Mouse (Mus musculus): ENCODE data around the gene Cul7. TPM values are rescaled to one million over a fixed set of nuclear protein-coding genes. Genes with fewer than 3 reads are reported as not detected.
A peak's percentile ranks its signal among the peaks of the same experiment; 100 is the strongest.

Cul7 gene
- polyA plus RNA-seq, 1 experiment from 2014 or later, result 16.0 TPM

DNA sequence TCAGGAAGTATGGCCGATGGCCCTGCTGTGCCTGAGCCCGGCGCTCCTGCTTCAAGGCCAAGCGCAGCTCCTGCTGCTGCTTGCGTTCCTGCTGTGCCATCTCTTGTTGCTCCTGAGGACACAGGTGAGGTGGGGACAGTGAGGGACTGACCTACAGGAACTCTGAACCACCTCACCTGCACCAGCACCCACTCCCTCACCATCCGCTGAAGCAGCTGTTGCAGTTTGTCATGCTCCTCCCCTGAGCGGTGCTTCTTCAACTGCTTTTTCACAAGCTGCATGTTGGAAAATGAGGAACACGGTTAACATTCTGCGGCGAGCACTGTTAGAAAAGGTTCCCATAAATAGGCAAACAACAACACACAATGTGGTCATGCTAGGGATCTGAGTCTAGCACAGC lies 19.8 kb downstream of the Cul7 start:
- no peak for DNase-seq (ENCODE audit: low spot score)

DNA sequence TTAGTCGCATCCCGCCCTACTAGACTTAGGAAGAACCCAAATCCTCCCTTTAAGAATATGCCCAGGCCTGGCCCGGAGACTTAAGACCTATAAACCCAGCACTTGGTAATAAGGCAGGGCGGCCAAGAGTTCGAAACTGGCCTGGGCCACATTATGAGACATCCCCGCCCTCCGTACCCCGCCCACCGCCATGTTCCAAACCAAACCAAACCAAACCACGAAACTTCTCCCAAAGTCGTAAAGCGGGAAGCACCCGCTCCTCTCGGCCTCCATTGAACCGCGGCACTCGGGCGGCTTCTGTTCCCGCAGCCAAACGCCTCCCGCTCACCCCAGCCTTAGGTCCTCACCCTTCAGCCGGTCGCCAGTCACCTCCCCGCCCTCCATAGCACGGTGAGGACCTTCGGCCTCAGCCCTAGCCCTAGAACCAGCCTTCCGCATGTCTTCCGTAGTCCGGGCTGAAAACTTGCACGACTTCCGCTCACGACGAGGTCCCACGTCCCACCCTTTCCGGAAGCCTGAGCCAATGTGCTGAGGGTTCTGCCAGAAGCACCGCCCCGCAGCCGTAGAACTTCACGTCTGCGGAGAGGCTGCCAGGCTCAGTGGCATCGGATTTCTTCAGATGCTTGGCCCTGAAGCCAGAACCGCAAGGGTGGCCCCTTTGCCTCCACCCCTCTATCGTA lies 23.9 kb downstream of the Cul7 start, which contains the start of gene Rrp36:
Rrp36 (minus strand) TSS at position 503 of the 680 bp plus-strand sequence.
- peak; percentile 92 for DNase-seq (ENCODE audit: low spot score)

DNA sequence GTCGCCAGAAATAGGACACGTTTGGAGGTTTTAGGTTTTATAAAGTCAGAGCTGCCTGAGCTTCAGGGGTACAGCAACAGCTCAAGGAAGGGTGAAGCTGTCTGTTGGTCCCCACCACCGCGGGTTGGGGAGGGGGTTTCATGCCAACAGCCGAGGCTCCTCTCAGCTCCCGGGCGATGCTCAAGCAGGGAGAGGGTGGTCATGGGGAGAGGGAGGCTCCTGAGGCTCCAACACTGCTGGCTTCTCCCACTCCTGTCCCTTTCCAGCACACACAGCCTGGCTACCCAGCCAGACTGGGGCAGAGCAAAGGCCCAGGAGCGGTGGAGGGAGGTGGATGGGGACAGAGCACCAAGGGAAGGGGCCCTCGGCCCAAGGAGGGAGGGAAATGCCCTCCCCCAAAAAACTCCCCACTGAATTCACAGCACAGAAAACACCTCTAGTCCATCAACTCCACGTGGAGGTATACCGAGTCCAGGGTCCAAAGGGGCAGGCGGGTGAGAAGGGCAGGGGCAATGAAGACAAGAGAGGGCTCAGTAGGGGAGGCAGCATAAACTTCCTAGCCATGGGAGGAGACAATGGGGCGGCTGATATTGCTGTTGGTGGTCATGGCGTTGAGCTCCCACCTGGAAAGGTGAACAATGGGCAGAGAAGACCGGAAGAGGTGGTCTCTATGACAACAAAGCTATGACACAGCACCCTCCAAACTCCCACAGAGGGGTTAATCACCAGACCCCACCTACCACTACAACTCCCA lies 24.6 kb downstream of the Cul7 start:
- no peak for DNase-seq (ENCODE audit: low spot score)

DNA sequence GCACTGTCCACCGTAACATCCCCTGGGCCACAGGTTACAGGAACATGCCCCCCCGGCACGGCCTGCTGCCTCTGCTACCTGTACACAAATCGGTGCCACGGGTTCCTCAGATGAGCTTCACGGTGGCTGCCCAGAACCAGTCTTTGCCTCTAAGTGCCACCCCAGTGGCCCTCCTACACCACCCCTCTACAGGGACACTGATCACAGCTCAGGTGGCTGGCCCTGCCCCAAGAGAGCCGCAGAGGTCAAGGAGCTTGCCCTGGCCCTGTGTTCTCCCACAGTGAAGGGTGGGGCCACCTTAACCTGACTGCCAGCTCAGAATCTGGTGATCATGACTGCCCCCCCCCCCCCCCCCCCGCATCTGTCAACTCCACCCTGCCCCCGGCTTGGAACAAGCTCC lies 28.3 kb downstream of the Cul7 start, which contains the start of gene Mea1:
Mea1 (plus strand) TSS at position 378 of the 400 bp plus-strand sequence.
- no peak for DNase-seq (ENCODE audit: low spot score)

DNA sequence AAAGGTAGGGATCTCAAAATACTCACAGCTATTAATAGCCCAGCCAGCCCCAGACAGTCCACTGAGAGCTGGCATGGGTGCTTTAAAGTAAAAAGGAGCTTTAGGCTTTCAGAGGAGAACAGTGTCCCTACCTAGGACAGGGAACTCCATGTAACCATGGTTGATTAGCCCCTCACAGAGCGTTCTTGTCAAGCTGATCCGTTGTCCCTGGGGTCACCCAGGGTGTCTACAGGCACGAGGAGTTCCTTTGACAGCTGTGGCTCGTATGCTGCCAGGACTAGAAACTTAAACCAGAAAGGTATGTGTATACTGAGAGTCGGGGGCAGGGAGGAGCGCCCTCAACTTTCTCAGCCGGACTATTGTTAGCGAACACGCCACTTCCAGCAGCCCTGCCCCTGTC lies 28.8 kb downstream of the Cul7 start:
- no peak for DNase-seq (ENCODE audit: low spot score)

DNA sequence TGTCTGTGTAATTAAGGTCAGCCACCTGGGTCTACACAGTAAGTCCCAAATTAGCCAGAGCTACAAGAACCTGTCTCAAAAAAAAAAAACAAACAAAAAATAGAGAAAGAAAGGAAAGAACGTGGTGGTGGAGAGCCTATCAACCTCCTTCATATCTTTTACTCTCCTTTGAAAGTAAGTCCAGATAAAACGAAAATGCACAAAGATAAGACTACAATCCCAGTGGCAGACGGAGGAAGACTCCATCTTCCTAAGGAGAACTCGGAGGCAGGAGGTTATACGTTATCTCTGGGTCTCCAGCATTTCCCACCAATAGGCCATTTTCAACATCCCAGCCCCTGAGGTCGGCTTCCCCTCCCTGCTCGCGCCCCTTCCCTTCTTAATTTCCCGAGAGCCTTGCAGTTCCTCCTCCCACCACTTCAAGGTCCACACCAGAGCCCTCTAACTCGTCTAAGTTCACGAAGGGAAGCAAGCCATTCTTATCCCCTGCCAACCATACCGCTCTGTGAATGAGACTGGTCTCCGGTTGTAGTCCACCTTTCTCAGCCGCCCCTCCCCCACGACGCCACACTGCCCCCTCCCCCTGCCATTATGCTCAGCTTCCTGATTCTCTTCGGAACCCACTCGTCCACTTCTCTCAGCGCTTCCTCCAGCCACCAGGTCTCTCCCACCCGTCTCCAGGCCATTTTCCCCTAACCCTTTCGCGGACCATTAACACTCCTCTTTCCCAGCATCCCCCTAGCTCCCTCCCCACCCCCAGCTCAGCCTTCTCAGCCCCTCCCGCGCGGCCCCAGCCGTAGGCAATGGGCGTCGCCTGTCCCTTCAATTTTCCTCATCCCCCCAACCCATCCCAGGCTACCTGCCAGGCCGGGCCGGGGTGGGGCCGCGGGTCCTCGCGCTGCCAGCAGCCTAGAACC lies 30.0 kb downstream of the Cul7 start:
- DNase-seq (ENCODE audit: low spot score), result peak; percentile 53

DNA sequence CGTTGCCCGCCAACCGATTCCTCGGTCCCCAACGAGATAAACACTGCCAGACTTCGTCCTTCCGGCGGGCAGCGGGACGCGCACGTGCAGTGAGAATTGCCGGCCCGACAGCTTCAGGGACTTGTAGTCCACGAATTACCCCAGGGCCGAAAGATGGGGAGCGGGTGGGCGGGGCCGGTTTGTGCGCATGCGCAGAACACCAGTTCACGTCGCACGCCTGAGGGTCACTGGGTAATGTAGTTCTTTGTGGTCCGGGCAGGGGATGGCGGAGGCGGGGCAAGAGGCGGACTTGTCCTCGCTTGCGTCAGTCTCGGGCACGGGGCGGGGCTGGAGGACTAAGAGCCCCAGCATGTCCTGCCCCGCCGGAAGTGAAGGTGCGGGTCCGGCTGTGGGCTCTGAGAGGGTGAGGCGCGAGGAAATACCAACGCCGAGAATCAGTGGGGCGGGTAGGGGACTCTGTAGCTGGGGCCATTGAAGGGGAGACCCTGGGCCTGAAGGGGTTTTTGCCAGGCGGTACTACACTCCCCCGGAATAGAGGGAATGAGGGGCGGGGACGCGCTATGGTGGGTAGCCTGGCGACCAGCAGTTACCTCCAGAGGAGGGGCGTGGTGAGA lies 30.7 kb downstream of the Cul7 start, which contains the start of gene Klhdc3:
Klhdc3 (minus strand) TSS at position 155 of the 614 bp plus-strand sequence.
- DNase-seq (ENCODE audit: low spot score), result peak; percentile 99

DNA sequence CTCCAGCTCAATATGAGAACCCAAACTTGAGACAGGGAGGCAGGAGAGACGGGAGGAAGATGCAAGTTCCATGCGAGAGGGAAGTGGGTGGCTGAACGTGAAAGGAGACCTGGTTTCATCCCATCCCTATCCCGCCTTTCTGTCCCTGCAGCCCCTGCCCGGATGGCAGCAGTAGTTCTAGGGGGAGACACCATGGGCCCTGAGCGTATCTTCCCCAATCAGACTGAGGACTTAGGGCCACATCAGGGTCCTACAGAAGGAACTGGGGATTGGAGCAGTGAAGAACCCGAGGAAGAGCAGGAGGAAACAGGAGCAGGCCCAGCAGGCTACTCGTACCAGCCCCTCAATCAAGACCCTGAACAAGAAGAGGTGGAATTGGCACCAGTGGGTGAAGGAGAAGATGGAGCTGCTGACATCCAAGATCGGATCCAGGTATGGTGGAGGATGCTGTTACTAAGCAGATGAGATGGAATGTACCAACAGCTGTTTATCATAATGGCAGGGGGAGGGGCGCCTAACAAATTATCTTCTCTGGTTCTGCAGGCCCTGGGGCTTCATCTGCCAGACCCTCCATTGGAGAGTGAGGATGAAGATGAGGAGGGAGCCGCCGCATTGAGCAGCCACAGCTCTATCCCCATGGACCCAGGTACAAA lies 31.5 kb downstream of the Cul7 start:
- no peak for DNase-seq (ENCODE audit: low spot score)

DNA sequence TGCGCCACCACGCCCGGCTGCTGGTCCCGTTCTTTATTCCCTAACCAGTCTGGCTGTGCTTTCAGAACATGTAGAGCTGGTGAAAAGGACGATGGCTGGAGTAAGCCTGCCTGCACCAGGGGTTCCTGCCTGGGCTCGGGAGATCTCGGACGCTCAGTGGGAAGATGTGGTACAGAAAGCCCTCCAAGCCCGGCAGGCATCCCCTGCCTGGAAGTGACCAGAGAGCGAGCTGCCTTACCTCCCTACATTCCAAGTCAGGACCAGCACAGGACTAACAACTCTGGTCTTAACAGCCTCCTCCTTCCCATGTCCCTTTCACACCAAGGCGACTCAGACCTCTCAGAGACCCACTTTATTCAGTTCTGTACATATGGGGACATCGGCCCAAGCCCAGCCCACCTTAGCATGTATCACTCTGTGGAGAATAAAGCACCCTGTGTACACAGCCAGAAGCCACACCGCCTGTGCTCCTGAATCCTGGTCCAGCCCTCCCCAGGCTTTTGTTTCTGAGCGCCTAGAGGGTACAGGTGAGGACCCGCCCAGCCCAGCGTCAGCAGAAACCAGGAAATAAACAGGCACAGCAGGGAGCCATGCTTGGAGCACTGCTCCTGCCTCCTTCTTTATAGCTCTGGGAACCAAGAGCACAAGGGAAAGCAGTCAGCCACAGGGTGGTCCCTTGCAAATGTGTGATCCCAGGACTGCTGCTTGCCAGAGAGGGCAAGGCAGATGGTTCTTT lies 32.7 kb downstream of the Cul7 start:
- DNase-seq (ENCODE audit: low spot score), result no peak

DNA sequence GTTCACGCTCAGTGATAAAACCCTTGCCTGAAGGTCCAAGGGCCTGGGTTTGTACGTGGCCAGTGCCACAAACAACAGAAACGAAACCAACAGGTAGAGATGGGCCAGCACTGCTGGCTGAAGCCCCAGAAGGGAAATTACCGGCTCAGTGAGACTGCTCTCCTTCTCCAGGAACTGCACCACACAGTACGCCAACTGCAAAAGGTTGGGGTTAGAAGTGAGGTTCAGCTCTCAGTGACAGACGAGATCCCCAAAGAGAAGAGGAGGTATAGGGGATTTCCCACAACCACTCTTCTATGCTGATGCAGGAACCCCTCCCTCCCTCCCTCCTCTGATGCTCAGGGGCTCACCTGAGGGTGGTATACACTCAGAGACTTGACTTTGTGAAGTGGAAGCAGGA lies 35.8 kb downstream of the Cul7 start:
- no peak for DNase-seq (ENCODE audit: low spot score)

DNA sequence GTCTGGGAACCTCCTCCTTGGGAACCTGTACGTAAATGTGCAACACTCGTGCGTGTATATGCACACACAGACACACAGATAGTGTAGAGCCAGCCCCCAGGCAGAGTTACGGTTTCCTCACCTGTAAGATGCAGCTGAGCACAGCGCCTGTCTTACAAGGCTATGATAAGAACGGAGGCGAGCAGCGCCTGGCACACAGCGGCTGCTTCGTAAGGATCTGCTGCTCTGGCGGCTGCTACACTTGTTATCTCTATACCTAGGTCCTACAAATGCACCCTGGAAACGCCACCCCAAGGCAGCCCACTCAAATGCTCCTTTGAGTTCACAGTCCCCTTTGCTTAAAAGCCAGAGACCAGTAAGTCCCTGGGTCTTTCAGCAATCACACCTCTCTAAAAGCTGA lies 40.5 kb downstream of the Cul7 start:
- no peak for DNase-seq (ENCODE audit: low spot score)

DNA sequence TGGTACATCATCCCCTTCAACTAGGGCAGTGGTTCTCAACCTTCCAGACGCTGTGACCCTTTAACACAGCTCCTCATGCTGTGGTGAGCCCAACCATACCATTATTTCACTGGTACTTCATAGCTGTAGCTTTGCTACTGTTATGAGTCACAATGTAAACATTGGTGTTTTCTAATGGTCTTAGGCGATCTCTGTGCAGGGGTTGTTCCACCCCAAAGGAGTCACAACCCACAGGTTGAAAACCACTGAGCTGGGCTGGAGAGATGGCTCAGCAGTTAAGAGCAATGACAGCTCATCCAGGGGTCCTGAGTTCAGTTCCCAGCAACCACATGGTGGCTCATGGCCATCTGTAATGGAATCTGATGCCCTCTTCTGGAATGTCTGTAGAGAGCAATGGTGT lies 41.3 kb downstream of the Cul7 start:
- no peak for DNase-seq (ENCODE audit: low spot score)

DNA sequence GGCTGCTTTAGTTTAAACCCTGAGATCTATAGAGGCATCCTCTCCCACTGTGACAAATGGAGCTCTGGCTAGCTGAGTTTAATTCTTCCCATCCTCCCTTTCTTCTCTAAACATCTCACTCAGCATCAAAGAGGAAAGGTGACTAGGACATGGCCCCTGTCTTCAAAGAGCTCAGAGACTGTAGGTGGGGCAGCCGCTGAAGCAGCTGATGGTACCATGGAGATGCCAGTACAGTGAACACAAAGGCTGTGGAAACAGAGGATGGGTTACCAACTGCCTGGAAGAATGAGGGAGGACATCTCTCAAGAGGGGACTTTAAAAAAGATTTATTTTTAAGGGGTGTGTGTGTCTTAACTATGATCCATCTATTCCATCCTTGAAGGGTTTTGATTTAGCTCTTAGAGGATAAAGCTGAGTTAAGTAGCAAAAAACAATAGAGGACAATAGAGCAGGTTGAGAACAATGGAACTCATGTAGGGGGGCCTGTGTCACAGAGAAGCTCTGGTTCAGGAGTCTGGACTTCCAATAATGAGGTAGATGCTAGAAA lies 44.5 kb downstream of the Cul7 start:
- DNase-seq (ENCODE audit: low spot score), result no peak

DNA sequence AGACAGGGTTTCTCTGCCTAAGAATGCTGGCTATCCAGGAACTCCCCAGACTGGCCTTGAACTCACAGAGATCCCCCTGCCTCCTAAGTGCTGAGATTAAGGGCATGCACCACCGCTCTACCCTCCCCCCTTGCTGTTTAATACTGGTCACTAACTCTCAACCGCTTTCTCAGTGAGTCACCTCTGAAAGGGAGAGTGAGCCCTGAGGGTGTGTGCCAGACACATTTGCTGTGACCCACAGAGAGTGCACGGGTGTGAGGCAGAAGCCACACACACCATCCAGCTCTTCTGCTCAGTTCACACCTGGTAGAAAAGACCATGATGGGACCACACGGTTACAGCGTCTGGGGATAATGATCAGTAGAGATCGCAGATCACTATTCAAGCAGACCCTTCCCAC lies 48.4 kb downstream of the Cul7 start:
- no peak for DNase-seq (ENCODE audit: low spot score)

DNA sequence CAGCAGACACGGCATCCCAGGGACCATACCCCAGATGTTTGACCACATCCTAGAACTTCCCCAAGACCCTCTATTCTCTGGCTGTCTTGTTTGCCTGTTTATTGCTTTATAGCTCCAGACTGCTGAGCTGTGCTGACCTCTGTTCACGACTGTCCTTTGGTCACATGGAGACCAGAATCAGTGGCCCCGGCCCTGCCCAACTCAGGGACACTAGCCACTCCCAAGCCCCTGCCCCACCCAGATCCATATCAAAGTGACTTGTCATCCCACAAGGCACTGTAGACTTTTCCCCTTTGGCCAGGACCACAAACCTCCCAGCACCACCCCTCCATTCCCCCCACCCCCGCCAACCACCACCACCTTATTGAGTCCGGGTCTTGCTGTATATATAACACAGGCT lies 49.1 kb downstream of the Cul7 start:
- no peak for DNase-seq (ENCODE audit: low spot score)

DNA sequence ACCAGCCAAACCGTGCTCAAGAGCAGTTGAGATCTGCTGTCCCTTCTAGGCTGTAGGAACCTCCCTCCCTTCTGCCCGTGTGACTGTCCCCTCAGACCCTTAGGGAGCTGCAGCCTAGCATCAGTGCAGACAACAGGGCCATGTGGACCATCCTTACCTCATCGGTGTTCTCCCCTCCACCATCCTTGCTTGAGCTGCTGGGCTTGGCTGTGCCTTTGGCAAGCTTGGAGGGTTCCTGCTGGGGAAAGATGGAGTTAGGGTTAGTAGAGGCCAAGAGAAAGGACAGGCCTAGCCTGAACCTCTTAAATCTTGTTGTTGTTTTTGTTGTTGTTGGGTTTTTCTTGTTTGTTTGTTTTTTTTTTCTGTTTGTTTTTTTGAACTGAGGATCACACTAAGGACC lies 49.8 kb downstream of the Cul7 start:
- no peak for DNase-seq (ENCODE audit: low spot score)

DNA sequence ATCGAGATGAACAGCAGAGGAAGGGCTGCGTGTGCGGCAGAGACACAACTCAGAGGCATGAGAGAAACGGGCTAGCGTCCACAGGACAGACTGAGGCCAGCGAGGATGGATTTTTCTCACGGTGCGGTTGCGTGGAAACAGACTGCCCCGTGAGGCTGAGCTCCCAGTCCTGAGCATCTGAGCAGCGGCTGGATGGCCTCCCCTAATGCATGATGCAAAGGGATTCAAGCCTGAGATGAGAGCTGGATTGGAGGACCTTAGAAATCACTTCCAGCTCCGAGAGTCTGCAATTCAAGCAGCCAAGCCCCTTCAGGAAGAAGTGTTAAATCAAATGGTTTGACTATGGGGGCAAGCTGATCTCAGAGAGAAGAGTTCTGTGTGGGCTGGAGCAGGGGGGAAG lies 51.4 kb downstream of the Cul7 start:
- no peak for DNase-seq (ENCODE audit: low spot score)

DNA sequence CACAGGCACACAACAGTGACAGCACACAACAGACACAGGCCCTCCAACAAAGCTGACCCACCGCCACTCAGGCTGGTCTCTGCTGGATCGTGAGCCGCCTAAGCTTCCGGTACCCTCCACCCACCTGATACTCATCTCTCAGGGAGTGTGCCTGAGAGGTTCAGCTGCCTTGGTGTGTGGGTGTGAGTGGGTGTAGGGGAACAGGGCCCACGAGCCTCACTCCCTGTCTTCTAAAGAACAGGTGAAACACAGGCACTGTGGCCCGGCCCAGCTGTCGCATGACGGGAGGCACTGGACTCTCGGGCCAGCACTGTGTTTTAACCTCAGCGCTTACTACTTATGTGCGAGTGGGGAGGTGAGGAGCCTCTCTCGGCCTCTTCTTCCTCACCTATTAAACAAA lies 52.0 kb downstream of the Cul7 start:
- DNase-seq (ENCODE audit: low spot score), result no peak

DNA sequence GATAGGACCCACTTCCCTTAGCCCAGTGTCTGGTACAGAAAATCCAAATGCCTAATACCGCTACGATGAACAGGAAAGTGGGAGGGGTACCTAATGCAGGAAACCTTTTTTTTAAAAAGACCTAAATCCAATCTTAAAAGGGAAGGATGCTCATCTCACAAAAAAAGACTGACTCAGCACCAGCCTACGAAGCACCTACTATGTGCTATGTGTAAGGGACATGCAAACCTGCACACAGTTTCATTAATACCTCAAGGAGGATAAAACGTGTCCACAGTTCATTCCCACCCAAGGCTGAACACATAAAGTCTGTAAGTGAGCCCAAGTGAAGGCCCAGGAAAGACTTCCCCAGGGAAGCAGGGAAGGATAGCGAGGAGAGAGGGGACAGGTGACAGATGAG lies 52.4 kb downstream of the Cul7 start:
- DNase-seq (ENCODE audit: low spot score), result no peak

Measured in thymus, postnatal 0 days (tissue).